Mouse (Mus musculus) ES-Bruce4 (cell line): ENCODE data around the gene Srsf10.

Experiments
- CTCF ChIP-seq: IDR thresholded peaks from one replicate; pipeline ENCODE4 v1.8.1; 2011; ENCODE audit warnings: low read depth, low read length
- EP300 ChIP-seq: IDR thresholded peaks from 2 replicates; pipeline ENCODE4 v1.6.1; 2011; ENCODE audit warnings: low read depth, low read length; ENCODE audit not compliant: insufficient read depth
- POLR2A ChIP-seq: IDR thresholded peaks from one replicate; pipeline ENCODE4 v1.8.1; 2011; ENCODE audit warnings: low read length; ENCODE audit not compliant: insufficient read depth

DNA sequence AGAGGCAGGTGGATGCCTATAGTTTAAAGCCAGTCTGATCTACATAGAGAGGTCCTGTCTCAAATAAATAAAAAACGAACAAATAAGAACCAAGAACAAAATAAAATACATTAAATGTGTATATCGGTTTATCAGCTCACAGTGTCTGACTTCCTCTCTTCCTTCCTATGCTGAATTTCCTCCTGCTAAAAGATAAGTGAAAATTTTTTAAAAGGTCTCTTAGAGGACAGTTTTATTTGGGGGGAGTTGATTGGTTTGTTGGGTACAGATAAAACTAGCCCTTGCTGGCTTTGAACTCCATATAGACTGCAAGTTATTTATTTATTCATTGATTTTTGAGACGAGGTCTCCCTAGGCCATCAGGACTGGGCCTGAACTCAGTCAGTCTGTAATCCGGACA, 57.9 kb downstream of the Srsf10 start:
- TF ChIP-seq POLR2A (no peak), EP300 (no peak), CTCF (no peak)
